Mouse (Mus musculus): ENCODE data around the gene Pex7. TPM values are rescaled to one million over a fixed set of nuclear protein-coding genes. Genes with fewer than 3 reads are reported as not detected.

The Pex7 gene
- polyA plus RNA-seq, 1 experiment = 26.1 TPM

DNA sequence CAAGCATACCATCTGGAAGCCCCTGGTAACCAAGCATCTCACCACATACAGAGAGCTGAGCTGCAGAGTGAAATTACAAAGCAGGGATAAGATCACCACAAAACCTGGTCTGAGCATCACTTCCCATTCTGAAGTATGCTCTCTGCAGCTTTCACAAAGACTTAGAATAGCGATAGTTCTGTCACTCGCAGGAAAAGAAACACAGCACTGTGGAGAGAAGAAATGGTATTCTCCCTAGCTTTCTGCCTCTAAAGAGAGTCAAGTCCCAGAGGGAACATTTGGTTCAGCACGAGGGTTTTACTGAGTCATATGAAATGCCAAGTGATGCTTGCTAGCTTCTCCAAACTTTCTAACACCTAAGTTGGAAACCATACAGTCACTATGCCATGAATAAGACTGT lies 17.6 kb downstream of the Pex7 start:
- TF ChIP-seq CTCF (IDR thresholded peaks at IDR 0.05; ENCODE audit: borderline replicate concordance, control insufficient read depth, extremely low read depth, insufficient read depth, low read length, poor library complexity) (no peak), POLR2A (IDR thresholded peaks at IDR 0.05; ENCODE audit: control insufficient read depth, extremely low read depth, insufficient read depth, low read length, poor library complexity) (no peak)
- DNase-seq = no peak
- H3K36me3 ChIP-seq (ENCODE audit: control insufficient read depth, insufficient read depth, low read length) = peaks cover 5% of the 10 kb centered on the region; the same call in 1 of the 2 replicates
- 30% methylated on average over 3 of the region's 3 CpGs for WGBS
- H3K4me3 ChIP-seq (ENCODE audit: control insufficient read depth, insufficient read depth, low read length) = no peak overlapping the region
- H3K4me1 ChIP-seq (replicated peaks; ENCODE audit: control insufficient read depth, insufficient read depth, low read length) = peaks cover 5% of the 10 kb centered on the region; the same call in 1 of the 2 replicates
- H3K27ac ChIP-seq (ENCODE audit: control insufficient read depth, insufficient read depth, low read length) = no peak overlapping the region
- H3K27me3 ChIP-seq (ENCODE audit: control insufficient read depth, insufficient read depth, low read length) = no peaks in the 10 kb centered on the region

DNA sequence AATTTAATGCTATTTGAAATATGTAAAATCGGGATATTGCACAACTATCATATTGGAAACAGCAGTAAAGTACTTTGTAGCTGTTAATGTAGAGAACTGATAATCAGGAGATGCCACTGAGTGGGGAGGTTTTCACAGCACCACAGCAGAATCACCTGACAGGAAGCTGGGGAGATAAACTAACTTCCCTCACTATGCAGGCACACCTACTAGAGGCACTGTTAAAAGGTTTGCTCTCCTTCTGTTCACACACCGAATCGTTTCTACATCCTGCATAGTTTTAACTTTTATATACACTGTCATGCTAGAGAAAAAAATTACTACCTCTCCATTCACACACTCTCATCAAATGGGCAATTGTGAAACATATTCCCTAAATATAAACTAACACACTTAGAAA lies 21.2 kb downstream of the Pex7 start:
- no peak for DNase-seq
- Histone ChIP-seq H3K27ac (ENCODE audit: control insufficient read depth, insufficient read depth, low read length) (no peak overlapping the region), H3K27me3 (ENCODE audit: control insufficient read depth, insufficient read depth, low read length) (no peaks in the 10 kb centered on the region), H3K36me3 (ENCODE audit: control insufficient read depth, insufficient read depth, low read length) (no peaks in the 10 kb centered on the region), H3K4me1 (replicated peaks; ENCODE audit: control insufficient read depth, insufficient read depth, low read length) (peaks cover 5% of the 10 kb centered on the region; the same call in 1 of the 2 replicates), H3K4me3 (ENCODE audit: control insufficient read depth, insufficient read depth, low read length) (no peak overlapping the region)
- 44% methylated on average over 3 of the region's 3 CpGs for WGBS
- no peak for TF ChIP-seq POLR2A (IDR thresholded peaks at IDR 0.05; ENCODE audit: control insufficient read depth, extremely low read depth, insufficient read depth, low read length, poor library complexity)

DNA sequence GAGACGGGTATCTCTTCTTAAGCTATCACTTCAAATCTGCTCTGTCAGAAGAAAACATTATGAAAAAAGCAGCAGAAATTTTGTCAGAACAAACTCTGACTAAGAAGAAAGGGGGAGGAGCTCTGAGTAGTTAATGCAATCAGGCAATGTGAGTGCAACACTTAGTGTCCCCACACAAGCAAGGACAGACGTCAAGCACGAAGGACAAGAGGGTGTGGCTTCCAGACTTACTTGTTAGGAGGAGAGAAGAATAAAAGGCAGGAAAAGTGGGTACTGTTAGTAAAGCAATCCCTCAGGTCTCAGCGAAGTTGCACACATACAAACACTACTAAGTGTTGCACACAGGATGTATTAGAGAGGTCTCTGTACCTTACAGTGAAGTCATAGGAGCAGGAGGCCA lies 23.1 kb downstream of the Pex7 start:
- no peaks in the 10 kb centered on the region for H3K27me3 ChIP-seq (ENCODE audit: control insufficient read depth, insufficient read depth, low read length)
- H3K4me3 ChIP-seq (ENCODE audit: control insufficient read depth, insufficient read depth, low read length) = no peak overlapping the region
- H3K36me3 ChIP-seq (ENCODE audit: control insufficient read depth, insufficient read depth, low read length) = no peaks in the 10 kb centered on the region
- H3K4me1 ChIP-seq (replicated peaks; ENCODE audit: control insufficient read depth, insufficient read depth, low read length) = peaks cover 5% of the 10 kb centered on the region; the same call in 1 of the 2 replicates
- WGBS = 79% methylated on average over 4 of the region's 4 CpGs
- no peak overlapping the region for H3K27ac ChIP-seq (ENCODE audit: control insufficient read depth, insufficient read depth, low read length)
- TF ChIP-seq POLR2A (IDR thresholded peaks at IDR 0.05; ENCODE audit: control insufficient read depth, extremely low read depth, insufficient read depth, low read length, poor library complexity) (no peak), CTCF (IDR thresholded peaks at IDR 0.05; ENCODE audit: borderline replicate concordance, control insufficient read depth, extremely low read depth, insufficient read depth, low read length, poor library complexity) (no peak)
- DNase-seq = no peak

DNA sequence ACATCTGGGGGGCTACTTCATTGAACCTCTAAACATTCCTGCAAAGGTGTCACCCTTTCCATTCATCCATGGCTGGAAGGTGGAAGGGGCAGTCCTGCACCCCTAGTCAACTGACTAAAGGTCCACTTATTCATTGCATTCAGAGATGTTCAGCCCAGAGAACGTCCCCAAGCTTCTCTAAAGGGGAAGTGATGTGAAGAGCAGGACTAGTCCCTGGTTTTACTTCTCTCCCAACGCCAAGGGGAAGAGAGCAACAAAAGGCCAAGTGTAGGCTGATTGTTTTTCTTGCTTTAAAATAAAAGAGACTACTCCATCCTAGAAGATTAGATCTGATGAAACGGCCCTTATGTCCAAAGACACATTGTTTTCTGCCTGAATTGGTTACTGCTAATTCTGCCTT lies 27.1 kb downstream of the Pex7 start:
- TF ChIP-seq POLR2A (IDR thresholded peaks at IDR 0.05; ENCODE audit: control insufficient read depth, extremely low read depth, insufficient read depth, low read length, poor library complexity) (no peak), CTCF (IDR thresholded peaks at IDR 0.05; ENCODE audit: borderline replicate concordance, control insufficient read depth, extremely low read depth, insufficient read depth, low read length, poor library complexity) (no peak)
- no peak overlapping the region for H3K4me3 ChIP-seq (ENCODE audit: control insufficient read depth, insufficient read depth, low read length)
- no peaks in the 10 kb centered on the region for H3K36me3 ChIP-seq (ENCODE audit: control insufficient read depth, insufficient read depth, low read length)
- DNase-seq = no peak
- H3K27ac ChIP-seq (ENCODE audit: control insufficient read depth, insufficient read depth, low read length) = no peak overlapping the region
- no peaks in the 10 kb centered on the region for H3K4me1 ChIP-seq (replicated peaks; ENCODE audit: control insufficient read depth, insufficient read depth, low read length)
- no peaks in the 10 kb centered on the region for H3K27me3 ChIP-seq (ENCODE audit: control insufficient read depth, insufficient read depth, low read length)
- WGBS = 60% methylated on average over 3 of the region's 3 CpGs

DNA sequence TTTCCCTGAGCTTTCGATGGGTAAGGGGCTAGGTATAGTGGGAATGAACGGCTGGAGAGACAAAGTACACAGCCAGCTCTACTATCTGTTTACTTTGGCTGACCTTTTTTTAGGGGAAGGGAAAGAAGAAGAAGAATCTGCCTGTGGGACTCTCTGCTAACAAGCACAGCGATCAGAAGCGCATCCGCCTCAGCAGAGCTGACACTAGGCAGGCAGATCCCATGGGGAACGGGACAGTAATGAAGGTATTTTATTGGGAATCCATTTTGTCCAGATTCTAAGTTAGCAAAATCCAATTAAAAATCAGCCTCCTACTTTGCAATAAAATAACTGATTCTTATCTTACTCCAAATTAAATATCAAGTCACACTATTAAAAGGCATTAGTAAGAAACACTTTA lies 28.3 kb downstream of the Pex7 start:
- WGBS = 98% methylated on average over 6 of the region's 6 CpGs
- no peak overlapping the region for H3K4me3 ChIP-seq (ENCODE audit: control insufficient read depth, insufficient read depth, low read length)

DNA sequence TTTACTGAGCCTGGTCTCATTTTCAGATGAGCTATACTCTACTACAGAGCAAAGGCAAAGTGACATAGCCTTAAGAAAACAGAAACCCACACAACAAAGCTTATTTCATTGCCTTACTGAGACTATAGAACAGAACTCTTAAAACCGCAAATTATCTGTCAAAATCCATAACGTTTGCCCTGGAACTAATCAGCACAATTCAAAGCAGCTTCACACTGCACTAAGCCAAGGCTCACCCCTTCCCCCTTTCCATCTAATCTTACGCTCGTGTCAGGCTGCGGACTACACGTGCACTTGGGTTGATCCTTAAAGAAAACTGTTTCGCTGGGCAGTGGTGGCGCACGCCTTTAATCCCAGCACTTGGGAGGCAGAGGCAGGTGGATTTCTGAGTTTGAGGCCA lies 29.8 kb downstream of the Pex7 start:
- no peak for DNase-seq
- Histone ChIP-seq H3K4me1 (replicated peaks; ENCODE audit: control insufficient read depth, insufficient read depth, low read length) (no peaks in the 10 kb centered on the region), H3K27ac (ENCODE audit: control insufficient read depth, insufficient read depth, low read length) (no peak overlapping the region), H3K4me3 (ENCODE audit: control insufficient read depth, insufficient read depth, low read length) (no peak overlapping the region), H3K27me3 (ENCODE audit: control insufficient read depth, insufficient read depth, low read length) (no peaks in the 10 kb centered on the region), H3K36me3 (ENCODE audit: control insufficient read depth, insufficient read depth, low read length) (no peaks in the 10 kb centered on the region)
- TF ChIP-seq CTCF (IDR thresholded peaks at IDR 0.05; ENCODE audit: borderline replicate concordance, control insufficient read depth, extremely low read depth, insufficient read depth, low read length, poor library complexity) = no peak
- WGBS = 94% methylated on average over 9 of the region's 9 CpGs

More for the DNA sequence above, 28.3 kb downstream of the Pex7 start:
- no peak for TF ChIP-seq POLR2A (IDR thresholded peaks at IDR 0.05; ENCODE audit: control insufficient read depth, extremely low read depth, insufficient read depth, low read length, poor library complexity)
- no peak for TF ChIP-seq CTCF (IDR thresholded peaks at IDR 0.05; ENCODE audit: borderline replicate concordance, control insufficient read depth, extremely low read depth, insufficient read depth, low read length, poor library complexity)
- no peak overlapping the region for H3K27ac ChIP-seq (ENCODE audit: control insufficient read depth, insufficient read depth, low read length)
- H3K27me3 ChIP-seq (ENCODE audit: control insufficient read depth, insufficient read depth, low read length) = no peaks in the 10 kb centered on the region
- H3K36me3 ChIP-seq (ENCODE audit: control insufficient read depth, insufficient read depth, low read length) = no peaks in the 10 kb centered on the region
- H3K4me1 ChIP-seq (replicated peaks; ENCODE audit: control insufficient read depth, insufficient read depth, low read length) = no peaks in the 10 kb centered on the region
- no peak for DNase-seq

DNA sequence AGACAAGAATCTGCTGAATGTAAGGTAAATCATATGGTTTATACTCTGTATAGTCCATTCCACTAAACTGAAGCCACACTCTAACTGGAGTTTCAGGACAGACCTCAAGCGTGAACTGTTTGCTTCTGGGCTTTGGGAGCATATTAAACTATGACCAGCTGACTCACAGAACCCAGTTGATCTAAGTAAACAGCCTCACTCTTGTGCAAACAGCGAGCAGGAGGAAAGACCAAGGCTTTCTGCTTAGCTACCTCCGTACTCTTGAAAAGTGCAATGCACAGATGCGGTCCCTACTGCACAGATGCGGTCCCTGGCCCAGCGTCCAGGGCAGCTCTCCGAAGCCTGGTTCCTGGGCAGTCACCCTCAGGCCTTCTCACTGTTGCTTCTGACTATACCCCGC lies 30.2 kb downstream of the Pex7 start:
- Histone ChIP-seq H3K4me3 (ENCODE audit: control insufficient read depth, insufficient read depth, low read length) (no peak overlapping the region), H3K4me1 (replicated peaks; ENCODE audit: control insufficient read depth, insufficient read depth, low read length) (no peaks in the 10 kb centered on the region), H3K36me3 (ENCODE audit: control insufficient read depth, insufficient read depth, low read length) (no peaks in the 10 kb centered on the region), H3K27ac (ENCODE audit: control insufficient read depth, insufficient read depth, low read length) (no peak overlapping the region), H3K27me3 (ENCODE audit: control insufficient read depth, insufficient read depth, low read length) (no peaks in the 10 kb centered on the region)
- WGBS = 98% methylated on average over 8 of the region's 8 CpGs
- no peak for TF ChIP-seq POLR2A (IDR thresholded peaks at IDR 0.05; ENCODE audit: control insufficient read depth, extremely low read depth, insufficient read depth, low read length, poor library complexity)
- no peak for TF ChIP-seq CTCF (IDR thresholded peaks at IDR 0.05; ENCODE audit: borderline replicate concordance, control insufficient read depth, extremely low read depth, insufficient read depth, low read length, poor library complexity)
- no peak for DNase-seq
